Mouse (Mus musculus): ENCODE results near the gene Atrip. TPM values are rescaled to one million over a fixed set of nuclear protein-coding genes. Genes with fewer than 3 reads are reported as not detected.

The Atrip gene
- polyA plus RNA-seq, 1 experiment = 10.2 TPM

- H3K4me3 ChIP-seq (replicated peaks; ENCODE audit: control insufficient read depth, low read depth, low read length) = no peak overlapping the region
- no peak overlapping the region for H3K27ac ChIP-seq (ENCODE audit: control insufficient read depth, insufficient read depth, low read depth, low read length, poor library complexity)
- WGBS = 45% methylated on average over 6 of the region's 6 CpGs
- H3K4me1 ChIP-seq (ENCODE audit: control insufficient read depth, insufficient read depth, low read length) = peaks cover 12% of the 10 kb centered on the region
- TF ChIP-seq CTCF (IDR thresholded peaks at IDR 0.05; ENCODE audit: control insufficient read depth, insufficient read depth, low read length) (no peak), POLR2A (IDR thresholded peaks at IDR 0.05; ENCODE audit: borderline replicate concordance, control insufficient read depth, low read depth, low read length) (no peak)
Observed at GRCm38 (mm10) chr9:109053851-109054250, 20.1 kb downstream of the Atrip start.

GRCm38 (mm10) chr9:109053366-109053765 lies 20.6 kb downstream of the Atrip start:
- WGBS = 77% methylated on average over 3 of the region's 3 CpGs
- H3K4me1 ChIP-seq (ENCODE audit: control insufficient read depth, insufficient read depth, low read length) = peaks cover 10% of the 10 kb centered on the region
- TF ChIP-seq POLR2A (IDR thresholded peaks at IDR 0.05; ENCODE audit: borderline replicate concordance, control insufficient read depth, low read depth, low read length) (no peak), CTCF (IDR thresholded peaks at IDR 0.05; ENCODE audit: control insufficient read depth, insufficient read depth, low read length) (no peak)
- H3K4me3 ChIP-seq (replicated peaks; ENCODE audit: control insufficient read depth, low read depth, low read length) = peak overlapping the region; percentile 30
- H3K27ac ChIP-seq (ENCODE audit: control insufficient read depth, insufficient read depth, low read depth, low read length, poor library complexity) = peak overlapping the region; percentile 2; the same call in 1 of the 2 replicates

GRCm38 (mm10) chr9:109052490-109053260 lies 21.2 kb downstream of the Atrip start:
- Histone ChIP-seq H3K4me1 (ENCODE audit: control insufficient read depth, insufficient read depth, low read length) (peaks cover 8% of the 10 kb centered on the region), H3K4me3 (replicated peaks; ENCODE audit: control insufficient read depth, low read depth, low read length) (peak overlapping the region; percentile 64), H3K27ac (ENCODE audit: control insufficient read depth, insufficient read depth, low read depth, low read length, poor library complexity) (peak overlapping the region; percentile 52)
- TF ChIP-seq POLR2A (IDR thresholded peaks at IDR 0.05; ENCODE audit: borderline replicate concordance, control insufficient read depth, low read depth, low read length) = 0 out of 2 replicates have a peak, but pooled peaks have one; percentile 24
- no peak for TF ChIP-seq CTCF (IDR thresholded peaks at IDR 0.05; ENCODE audit: control insufficient read depth, insufficient read depth, low read length)
- WGBS = 72% methylated on average over 9 of the region's 9 CpGs

- 55% methylated on average over 10 of the region's 10 CpGs for WGBS
- TF ChIP-seq POLR2A (IDR thresholded peaks at IDR 0.05; ENCODE audit: borderline replicate concordance, control insufficient read depth, low read depth, low read length) (no peak), CTCF (IDR thresholded peaks at IDR 0.05; ENCODE audit: control insufficient read depth, insufficient read depth, low read length) (no peak)
- H3K4me3 ChIP-seq (replicated peaks; ENCODE audit: control insufficient read depth, low read depth, low read length) = peak overlapping the region; percentile 65
- H3K4me1 ChIP-seq (ENCODE audit: control insufficient read depth, insufficient read depth, low read length) = peaks cover 7% of the 10 kb centered on the region
- peak overlapping the region; percentile 89 for H3K27ac ChIP-seq (ENCODE audit: control insufficient read depth, insufficient read depth, low read depth, low read length, poor library complexity)
Observed at GRCm38 (mm10) chr9:109051651-109052489, 22.1 kb downstream of the Atrip start.

GRCm38 (mm10) chr9:109051011-109051501 lies 22.9 kb downstream of the Atrip start:
- Histone ChIP-seq H3K4me1 (ENCODE audit: control insufficient read depth, insufficient read depth, low read length) (peaks cover 5% of the 10 kb centered on the region), H3K4me3 (replicated peaks; ENCODE audit: control insufficient read depth, low read depth, low read length) (peak overlapping the region; percentile 65), H3K27ac (ENCODE audit: control insufficient read depth, insufficient read depth, low read depth, low read length, poor library complexity) (peak overlapping the region; percentile 89)
- 9% methylated on average over 13 of the region's 13 CpGs for WGBS
- TF ChIP-seq POLR2A (IDR thresholded peaks at IDR 0.05; ENCODE audit: borderline replicate concordance, control insufficient read depth, low read depth, low read length) = no peak
- no peak for TF ChIP-seq CTCF (IDR thresholded peaks at IDR 0.05; ENCODE audit: control insufficient read depth, insufficient read depth, low read length)

GRCm38 (mm10) chr9:109050674-109050997 lies 23.3 kb downstream of the Atrip start:
- peak overlapping the region; percentile 69 for H3K27ac ChIP-seq (ENCODE audit: control insufficient read depth, insufficient read depth, low read depth, low read length, poor library complexity)

GRCm38 (mm10) chr9:109049996-109050673 lies 23.8 kb downstream of the Atrip start:
- no peak overlapping the region for H3K4me3 ChIP-seq (replicated peaks; ENCODE audit: control insufficient read depth, low read depth, low read length)
- H3K4me1 ChIP-seq (ENCODE audit: control insufficient read depth, insufficient read depth, low read length) = peaks cover 2% of the 10 kb centered on the region
- WGBS = 68% methylated on average over 9 of the region's 9 CpGs
- H3K27ac ChIP-seq (ENCODE audit: control insufficient read depth, insufficient read depth, low read depth, low read length, poor library complexity) = peak overlapping the region; percentile 69
- TF ChIP-seq POLR2A (IDR thresholded peaks at IDR 0.05; ENCODE audit: borderline replicate concordance, control insufficient read depth, low read depth, low read length) (no peak), CTCF (IDR thresholded peaks at IDR 0.05; ENCODE audit: control insufficient read depth, insufficient read depth, low read length) (no peak)

More at GRCm38 (mm10) chr9:109050674-109050997, 23.3 kb downstream of the Atrip start:
- 15% methylated on average over 3 of the region's 3 CpGs for WGBS
- H3K4me1 ChIP-seq (ENCODE audit: control insufficient read depth, insufficient read depth, low read length) = peaks cover 5% of the 10 kb centered on the region
- H3K4me3 ChIP-seq (replicated peaks; ENCODE audit: control insufficient read depth, low read depth, low read length) = peak overlapping the region; percentile 21
- TF ChIP-seq POLR2A (IDR thresholded peaks at IDR 0.05; ENCODE audit: borderline replicate concordance, control insufficient read depth, low read depth, low read length) (no peak), CTCF (IDR thresholded peaks at IDR 0.05; ENCODE audit: control insufficient read depth, insufficient read depth, low read length) (no peak)

Measured in bone marrow, adult 2 months (tissue).